Mouse (Mus musculus) embryonic fibroblast, embryonic 13.5 days (primary cell): ENCODE data around the gene Zp1.

ENCODE experiments used
- CTCF ChIP-seq: IDR thresholded peaks from 2 replicates; pipeline ENCODE4 v1.5.1; 2011; ENCODE audit warnings: mild to moderate bottlenecking, control low read depth, low read length, moderate library complexity, borderline replicate concordance; ENCODE audit not compliant: insufficient read depth
- POLR2A ChIP-seq: IDR thresholded peaks from 2 replicates; pipeline ENCODE4 v1.6.1; 2011; ENCODE audit warnings: low read depth, mild to moderate bottlenecking, control low read depth, low read length, moderate library complexity

GRCm38 (mm10) chr19:10959085-10959977 lies 38.9 kb upstream of the Zp1 start:
- no peak for TF ChIP-seq CTCF
- TF ChIP-seq POLR2A: no peak
